Mouse (Mus musculus) midbrain, embryonic 11.5 days (tissue): ENCODE measurements around the gene Eif6. TPM values are rescaled to one million over a fixed set of nuclear protein-coding genes. Genes with fewer than 3 reads are reported as not detected.

Experiments
- ATAC-seq: fragments of 200-750 bp; cut with Nextera tagmentation; 2 replicates; pipeline ENCODE4 v1.8.0; 2017; ENCODE audit warnings: moderate TSS enrichment, moderate library complexity; ENCODE audit not compliant: low FRiP score
- DNase-seq: peaks from one replicate; pipeline ENCODE4 v3.0.0; 2015; ENCODE audit warnings: low spot score; ENCODE audit errors: missing footprints
- H3K27ac ChIP-seq: fragments of 300-500 bp; sonication (generic); 2 replicates; pipeline ENCODE4 v1.5.1; 2014; ENCODE audit warnings: low read depth, low read length
- H3K27me3 ChIP-seq: fragments of 300-500 bp; sonication (generic); 2 replicates; pipeline ENCODE4 v1.6.1; 2014; ENCODE audit warnings: mild to moderate bottlenecking, low read length, moderate library complexity, mixed read lengths; ENCODE audit not compliant: control insufficient read depth, insufficient read depth
- H3K36me3 ChIP-seq: fragments of 300-500 bp; sonication (generic); 2 replicates; pipeline ENCODE4 v1.6.1; 2014; ENCODE audit warnings: mild to moderate bottlenecking, low read length, moderate library complexity, mixed read lengths; ENCODE audit not compliant: control insufficient read depth, insufficient read depth
- H3K4me1 ChIP-seq: fragments of 300-500 bp; sonication (generic); 2 replicates; pipeline ENCODE4 v1.6.1; 2014; ENCODE audit warnings: low read length; ENCODE audit not compliant: control insufficient read depth, insufficient read depth
- H3K4me2 ChIP-seq: fragments of 300-500 bp; sonication (generic); 2 replicates; pipeline ENCODE4 v1.6.1; 2014; ENCODE audit warnings: mild to moderate bottlenecking, moderate library complexity
- H3K4me3 ChIP-seq: fragments of 300-500 bp; sonication (generic); 2 replicates; pipeline ENCODE4 v1.5.1; 2014; ENCODE audit warnings: low read depth, low read length
- H3K9ac ChIP-seq: fragments of 300-500 bp; sonication (generic); 2 replicates; pipeline ENCODE4 v1.6.1; 2014; ENCODE audit warnings: low read length
- H3K9me3 ChIP-seq: fragments of 300-500 bp; sonication (generic); 2 replicates; pipeline ENCODE4 v1.6.1; 2016; ENCODE audit warnings: low read length; ENCODE audit not compliant: control insufficient read depth
- WGBS: fragments of 180-500 bp; shearing (Covaris S2); extraction: QIAGEN DNeasy Blood & Tissue Kit; methylation state at CpG from one replicate; pipeline ENCODE4 v1.1.7; 2014; 5-methylcytosine and 5-hydroxymethylcytosine counted together
- polyA plus RNA-seq: library from polyadenylated mRNA; unstranded; fragments of >200 nt; fragmentation: Nextera tagmentation; extraction: Ambion mirVana; gene quantifications from 2 replicates; pipeline ENCODE4 v1.2.1, GENCODE M21; 2014

Gene Eif6
- polyA plus RNA-seq, 1 experiment from 2014 or later = 188 TPM

GRCm38 (mm10) chr2:155805231-155805924 is 21.3 kb downstream of the Eif6 start:
- WGBS = 68% methylated on average over 6 of the region's 6 CpGs
- DNase-seq (no peak), ATAC-seq (no peak)
- no peaks in the 10 kb centered on the region for H3K27me3 ChIP-seq
- no peak overlapping the region for H3K27ac ChIP-seq
- H3K4me2 ChIP-seq = no peak overlapping the region
- H3K9ac ChIP-seq = no peak overlapping the region
- no peak overlapping the region for H3K4me3 ChIP-seq
- no peaks in the 10 kb centered on the region for H3K36me3 ChIP-seq
- no peaks in the 10 kb centered on the region for H3K4me1 ChIP-seq
- no peaks in the 10 kb centered on the region for H3K9me3 ChIP-seq

DNA sequence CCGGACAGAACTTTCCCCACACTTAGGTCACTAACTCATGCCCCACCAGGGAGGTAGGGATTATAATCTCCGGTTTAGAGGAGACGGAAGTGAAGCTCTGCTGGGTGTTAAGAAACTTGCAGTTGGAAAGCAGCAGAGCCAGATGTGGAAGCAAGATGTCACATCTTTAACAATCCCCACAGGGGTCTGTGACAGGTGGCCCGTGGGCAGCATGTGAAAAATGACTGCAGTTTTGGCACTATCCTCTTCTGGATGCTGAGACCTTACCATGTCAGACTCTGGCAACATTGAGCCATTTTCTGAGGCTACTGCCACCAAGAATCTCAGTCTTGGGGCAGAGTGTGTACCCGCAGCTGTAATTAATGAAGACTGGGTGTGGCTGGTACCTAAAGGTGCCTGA is 22.7 kb downstream of the Eif6 start:
- Histone ChIP-seq H3K36me3 (no peaks in the 10 kb centered on the region), H3K4me3 (no peak overlapping the region), H3K27ac (no peak overlapping the region), H3K9ac (no peak overlapping the region), H3K4me2 (no peak overlapping the region), H3K4me1 (no peaks in the 10 kb centered on the region), H3K27me3 (no peaks in the 10 kb centered on the region), H3K9me3 (no peaks in the 10 kb centered on the region)
- ATAC-seq (no peak), DNase-seq (no peak)
- WGBS = 85% methylated on average over 5 of the region's 5 CpGs

DNA sequence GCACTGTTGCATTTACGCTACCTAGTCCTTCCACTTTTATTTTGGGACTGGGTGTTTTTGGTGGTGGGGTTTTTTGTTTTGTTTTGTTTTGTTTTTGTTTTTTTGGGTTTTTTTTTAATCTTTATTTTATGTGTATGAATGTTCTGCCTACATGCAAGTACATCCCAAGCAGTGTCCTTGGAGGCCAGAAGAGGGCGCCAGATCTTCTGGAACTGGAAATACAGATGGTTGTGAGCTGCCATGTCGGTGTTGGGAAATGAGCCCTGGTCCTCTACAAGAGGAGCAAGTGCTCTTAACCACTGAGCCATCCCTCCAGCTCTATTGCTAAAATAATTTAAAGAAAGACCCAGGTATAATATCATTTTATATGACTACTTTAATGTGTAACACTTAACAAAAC is 24.0 kb downstream of the Eif6 start:
- H3K9ac ChIP-seq = no peak overlapping the region
- no peak overlapping the region for H3K4me3 ChIP-seq
- no peak overlapping the region for H3K4me2 ChIP-seq
- no peaks in the 10 kb centered on the region for H3K9me3 ChIP-seq
- no peak overlapping the region for H3K27ac ChIP-seq
- no peaks in the 10 kb centered on the region for H3K36me3 ChIP-seq
- H3K27me3 ChIP-seq = no peaks in the 10 kb centered on the region
- ATAC-seq (no peak), DNase-seq (no peak)
- H3K4me1 ChIP-seq = no peaks in the 10 kb centered on the region
- WGBS = 60% methylated on average over 3 of the region's 3 CpGs

GRCm38 (mm10) chr2:155798613-155799012 is 28.1 kb downstream of the Eif6 start:
- no peaks in the 10 kb centered on the region for H3K36me3 ChIP-seq
- 61% methylated on average over 3 of the region's 3 CpGs for WGBS
- no peaks in the 10 kb centered on the region for H3K27me3 ChIP-seq

GRCm38 (mm10) chr2:155794674-155795445 is 31.9 kb downstream of the Eif6 start:
- no peak for DNase-seq
- WGBS = 90% methylated on average over 12 of the region's 12 CpGs

More at GRCm38 (mm10) chr2:155798613-155799012, 28.1 kb downstream of the Eif6 start:
- DNase-seq (no peak), ATAC-seq (no peak)
- H3K9ac ChIP-seq = no peak overlapping the region
- no peaks in the 10 kb centered on the region for H3K4me1 ChIP-seq
- H3K27ac ChIP-seq = no peak overlapping the region
- no peaks in the 10 kb centered on the region for H3K9me3 ChIP-seq
- H3K4me3 ChIP-seq = no peak overlapping the region
- H3K4me2 ChIP-seq = no peak overlapping the region

GRCm38 (mm10) chr2:155792899-155793298 is 33.8 kb downstream of the Eif6 start:
- H3K27ac ChIP-seq = no peak overlapping the region
- no peak for ATAC-seq
- H3K27me3 ChIP-seq = no peaks in the 10 kb centered on the region
- H3K4me1 ChIP-seq = peaks cover 2% of the 10 kb centered on the region; the same call in 1 of the 2 replicates
- H3K9ac ChIP-seq = 0 out of 2 replicates have a peak overlapping the region, but pooled peaks have one; percentile 12
- no peaks in the 10 kb centered on the region for H3K9me3 ChIP-seq
- DNase-seq = no peak
- no peak overlapping the region for H3K4me3 ChIP-seq
- WGBS = 31% methylated on average over 12 of the region's 12 CpGs
- H3K36me3 ChIP-seq = no peaks in the 10 kb centered on the region
- no peak overlapping the region for H3K4me2 ChIP-seq

More at GRCm38 (mm10) chr2:155794674-155795445, 31.9 kb downstream of the Eif6 start:
- Histone ChIP-seq H3K4me2 (no peak overlapping the region), H3K27me3 (no peaks in the 10 kb centered on the region), H3K9me3 (no peaks in the 10 kb centered on the region), H3K27ac (no peak overlapping the region), H3K4me3 (no peak overlapping the region), H3K4me1 (peaks cover 2% of the 10 kb centered on the region; the same call in 1 of the 2 replicates), H3K9ac (no peak overlapping the region), H3K36me3 (no peaks in the 10 kb centered on the region)
- no peak for ATAC-seq

DNA sequence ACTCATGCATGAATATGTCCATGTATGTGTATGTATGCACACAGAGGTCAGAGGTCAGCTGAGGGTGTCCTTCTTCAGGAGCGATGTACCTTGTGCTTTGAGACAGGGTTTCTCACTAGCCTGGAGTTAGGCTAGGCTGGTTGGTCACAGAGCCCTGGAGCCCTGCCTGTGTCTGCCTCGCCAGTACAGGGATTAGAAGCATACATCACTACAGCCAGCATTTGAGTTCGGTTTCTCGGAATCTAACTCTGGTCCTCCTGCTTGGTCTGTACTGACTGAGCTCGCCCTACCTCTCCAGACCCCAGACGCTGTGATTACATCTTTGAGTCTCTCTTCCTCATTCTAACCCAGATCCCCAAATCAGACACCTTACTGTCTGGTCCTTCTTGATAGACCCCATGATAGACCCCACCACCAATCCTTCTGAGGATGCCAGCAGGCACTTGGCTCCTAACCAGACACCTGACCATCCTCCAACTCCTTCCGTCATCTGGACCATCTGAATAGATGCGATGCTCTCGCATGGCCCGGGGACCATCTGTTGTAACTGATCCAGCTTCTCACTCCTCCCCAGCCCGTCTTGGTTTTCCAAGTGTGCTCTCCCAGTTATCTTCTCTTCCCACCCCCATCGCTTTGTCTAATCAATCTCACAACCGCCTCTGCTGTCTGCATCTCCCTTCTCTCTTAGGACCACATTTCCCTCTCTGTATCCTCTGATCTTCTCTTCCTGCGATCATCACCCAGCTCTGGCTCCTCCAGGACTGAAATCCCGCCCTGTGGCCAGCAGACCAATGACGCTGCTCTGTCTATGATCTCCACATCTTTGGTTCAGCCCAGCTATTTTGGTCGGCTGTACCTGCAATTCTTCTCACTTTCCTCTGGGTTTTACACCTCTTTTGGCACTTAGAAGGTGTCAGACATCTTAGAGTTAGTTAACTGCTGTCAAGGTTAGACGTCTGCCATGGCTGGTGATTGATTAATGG is 38.5 kb downstream of the Eif6 start:
- Histone ChIP-seq H3K27ac (no peak overlapping the region), H3K4me1 (peaks cover 2% of the 10 kb centered on the region; the same call in 1 of the 2 replicates), H3K4me3 (no peak overlapping the region), H3K9ac (no peak overlapping the region), H3K27me3 (no peaks in the 10 kb centered on the region), H3K9me3 (no peaks in the 10 kb centered on the region), H3K36me3 (no peaks in the 10 kb centered on the region), H3K4me2 (no peak overlapping the region)
- ATAC-seq = no peak
- no peak for DNase-seq
- 82% methylated on average over 18 of the region's 18 CpGs for WGBS

- Histone ChIP-seq H3K9me3 (no peaks in the 10 kb centered on the region), H3K4me3 (no peak overlapping the region), H3K27me3 (no peaks in the 10 kb centered on the region), H3K36me3 (no peaks in the 10 kb centered on the region), H3K4me1 (no peaks in the 10 kb centered on the region), H3K9ac (no peak overlapping the region), H3K4me2 (no peak overlapping the region), H3K27ac (no peak overlapping the region)
- ATAC-seq (no peak), DNase-seq (no peak)
- 75% methylated on average over 5 of the region's 5 CpGs for WGBS
Observed at GRCm38 (mm10) chr2:155786905-155787304, 39.8 kb downstream of the Eif6 start.
